Mouse (Mus musculus): ENCODE results near the gene Nav2. TPM values are rescaled to one million over a fixed set of nuclear protein-coding genes. Genes with fewer than 3 reads are reported as not detected.

Nav2 gene
- polyA plus RNA-seq, 1 experiment from 2014 or later, result 34.2 TPM

DNA sequence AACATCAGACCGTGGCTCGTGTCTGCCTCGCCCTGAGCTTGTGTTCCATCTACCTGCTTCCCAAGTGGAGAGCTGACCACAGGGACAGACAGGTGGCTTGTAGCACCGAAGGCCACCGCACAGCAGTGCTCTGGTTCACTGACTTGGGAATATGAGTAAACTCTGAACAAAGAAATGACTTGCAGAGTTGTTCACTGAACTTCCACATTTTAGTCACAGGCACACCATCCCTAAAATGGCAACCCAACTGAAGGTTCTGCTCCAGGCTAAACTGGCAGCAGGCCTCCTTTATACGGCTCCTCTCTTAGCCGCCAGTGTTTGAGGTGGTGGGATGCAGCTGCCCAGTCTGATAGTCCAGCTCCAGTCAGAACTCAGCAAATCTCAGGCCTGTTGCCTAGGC is 343.9 kb downstream of the Nav2 start:
- H3K4me1 ChIP-seq (ENCODE audit: control insufficient read depth, insufficient read depth, low read length), result peaks cover 40% of the 10 kb centered on the region
- H3K9ac ChIP-seq (ENCODE audit: low read length), result no peak overlapping the region
- ATAC-seq (replicated peaks; ENCODE audit: extremely low read depth, insufficient read depth, low FRiP score), result no peak
- H3K27ac ChIP-seq (ENCODE audit: low read length), result no peak overlapping the region
- no peaks in the 10 kb centered on the region for H3K36me3 ChIP-seq (ENCODE audit: control insufficient read depth, insufficient read depth)
- WGBS, result 88% methylated on average over 7 of the region's 7 CpGs
- H3K4me2 ChIP-seq (ENCODE audit: low read depth, low read length), result no peak overlapping the region
- no peak overlapping the region for H3K4me3 ChIP-seq (ENCODE audit: low read length)
- peaks cover under 1% of the 10 kb centered on the region; the same call in 1 of the 2 replicates for H3K27me3 ChIP-seq (ENCODE audit: control insufficient read depth, insufficient read depth, low read length)
- H3K9me3 ChIP-seq (replicated peaks; ENCODE audit: control insufficient read depth, low read length), result no peaks in the 10 kb centered on the region

DNA sequence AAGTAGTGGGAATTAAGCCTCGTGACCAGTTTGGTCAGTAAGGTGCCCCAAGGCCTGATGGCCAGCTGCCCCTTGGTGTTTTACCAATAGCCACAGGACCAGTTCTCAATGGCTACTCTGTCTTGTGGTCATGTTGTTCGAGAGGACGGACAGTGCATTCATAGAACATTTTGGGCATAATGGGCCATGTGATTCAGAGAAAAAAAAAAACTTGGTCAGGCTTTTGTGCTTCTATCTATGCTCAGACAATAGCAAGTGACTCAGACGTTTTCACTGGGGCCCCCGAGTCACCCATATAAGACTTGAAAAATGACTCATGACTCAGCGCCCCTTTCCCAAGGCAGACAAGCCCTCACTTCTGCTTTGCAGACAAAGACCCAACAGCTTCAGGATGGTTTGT is 344.4 kb downstream of the Nav2 start:
- H3K4me1 ChIP-seq (ENCODE audit: control insufficient read depth, insufficient read depth, low read length), result peaks cover 42% of the 10 kb centered on the region
- H3K9ac ChIP-seq (ENCODE audit: low read length), result no peak overlapping the region
- WGBS, result 68% methylated on average over 6 of the region's 6 CpGs

DNA sequence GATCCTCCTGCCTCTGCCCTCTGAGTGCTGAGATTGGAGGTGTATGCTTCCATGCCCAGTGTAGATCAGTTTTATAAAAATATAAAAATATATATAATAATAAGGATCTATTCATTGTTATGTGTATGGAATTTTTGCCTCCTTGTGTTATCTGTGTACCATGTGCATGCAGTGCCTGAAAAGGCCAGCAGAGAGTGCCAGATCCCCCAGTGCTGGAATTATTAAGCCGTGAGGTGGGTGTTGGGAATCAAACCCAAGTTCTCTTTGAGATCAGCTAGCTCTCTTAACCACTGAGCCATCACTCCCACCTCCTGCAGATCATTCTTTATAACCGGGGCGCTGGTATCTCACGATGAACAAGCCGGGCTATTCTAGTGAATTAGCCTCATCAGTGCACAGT is 346.5 kb downstream of the Nav2 start:
- Histone ChIP-seq H3K27me3 (ENCODE audit: control insufficient read depth, insufficient read depth, low read length) (no peaks in the 10 kb centered on the region), H3K4me2 (ENCODE audit: low read depth, low read length) (no peak overlapping the region)
- ATAC-seq (replicated peaks; ENCODE audit: extremely low read depth, insufficient read depth, low FRiP score), result no peak

More for the DNA sequence above, 344.4 kb downstream of the Nav2 start:
- H3K27me3 ChIP-seq (ENCODE audit: control insufficient read depth, insufficient read depth, low read length), result no peaks in the 10 kb centered on the region
- H3K27ac ChIP-seq (ENCODE audit: low read length), result no peak overlapping the region
- H3K36me3 ChIP-seq (ENCODE audit: control insufficient read depth, insufficient read depth), result no peaks in the 10 kb centered on the region
- no peak for ATAC-seq (replicated peaks; ENCODE audit: extremely low read depth, insufficient read depth, low FRiP score)
- no peak overlapping the region for H3K4me3 ChIP-seq (ENCODE audit: low read length)
- H3K9me3 ChIP-seq (replicated peaks; ENCODE audit: control insufficient read depth, low read length), result no peaks in the 10 kb centered on the region
- no peak overlapping the region for H3K4me2 ChIP-seq (ENCODE audit: low read depth, low read length)

DNA sequence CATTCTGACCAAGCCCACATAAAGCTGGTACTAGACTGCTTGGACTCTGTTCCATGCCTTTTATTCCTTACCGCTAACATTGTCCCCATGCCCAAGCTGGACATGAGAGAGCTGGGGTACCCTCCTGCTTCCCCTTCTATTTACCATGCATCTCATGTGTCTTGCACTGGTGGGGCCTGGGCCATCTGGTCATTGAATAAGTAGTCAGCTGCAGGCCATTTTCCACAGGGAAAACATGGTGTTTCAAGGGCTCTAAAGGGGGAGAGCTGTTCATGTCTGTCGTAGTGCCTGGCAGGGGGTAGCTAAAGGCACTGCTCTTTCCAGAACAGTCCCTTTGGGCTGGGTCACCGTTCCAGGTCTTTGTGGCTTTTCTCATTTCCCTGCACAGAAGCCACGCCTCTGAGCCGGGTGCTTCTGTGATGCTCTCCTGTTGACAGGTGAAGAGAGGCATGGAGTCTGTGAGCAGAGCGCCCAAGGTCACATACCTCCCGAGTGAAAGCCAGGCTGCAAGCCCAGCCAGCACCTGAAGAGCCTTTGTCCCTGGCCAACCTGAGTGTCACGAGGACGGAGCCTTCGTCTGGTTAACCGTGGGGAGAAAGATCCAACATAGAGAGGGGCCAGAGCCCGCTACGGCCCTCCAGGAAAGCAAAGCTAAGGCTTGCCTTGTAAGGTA is 348.9 kb downstream of the Nav2 start:
- Histone ChIP-seq H3K27me3 (ENCODE audit: control insufficient read depth, insufficient read depth, low read length) (no peaks in the 10 kb centered on the region), H3K9ac (ENCODE audit: low read length) (peak overlapping the region; percentile 31; the same call in 1 of the 2 replicates), H3K4me3 (ENCODE audit: low read length) (no peak overlapping the region), H3K36me3 (ENCODE audit: control insufficient read depth, insufficient read depth) (no peaks in the 10 kb centered on the region), H3K4me2 (ENCODE audit: low read depth, low read length) (no peak overlapping the region), H3K9me3 (replicated peaks; ENCODE audit: control insufficient read depth, low read length) (no peaks in the 10 kb centered on the region), H3K4me1 (ENCODE audit: control insufficient read depth, insufficient read depth, low read length) (peaks cover 38% of the 10 kb centered on the region), H3K27ac (ENCODE audit: low read length) (peak overlapping the region; percentile 89)
- 0 out of 2 replicates have a peak, but pooled peaks have one; percentile 56 for ATAC-seq (replicated peaks; ENCODE audit: extremely low read depth, insufficient read depth, low FRiP score)
- WGBS, result 56% methylated on average over 13 of the region's 13 CpGs

More for the DNA sequence above, 346.5 kb downstream of the Nav2 start:
- no peaks in the 10 kb centered on the region for H3K9me3 ChIP-seq (replicated peaks; ENCODE audit: control insufficient read depth, low read length)
- H3K9ac ChIP-seq (ENCODE audit: low read length), result no peak overlapping the region
- H3K27ac ChIP-seq (ENCODE audit: low read length), result no peak overlapping the region
- H3K4me1 ChIP-seq (ENCODE audit: control insufficient read depth, insufficient read depth, low read length), result peaks cover 26% of the 10 kb centered on the region
- H3K36me3 ChIP-seq (ENCODE audit: control insufficient read depth, insufficient read depth), result no peaks in the 10 kb centered on the region
- 92% methylated on average over 5 of the region's 5 CpGs for WGBS
- H3K4me3 ChIP-seq (ENCODE audit: low read length), result no peak overlapping the region

DNA sequence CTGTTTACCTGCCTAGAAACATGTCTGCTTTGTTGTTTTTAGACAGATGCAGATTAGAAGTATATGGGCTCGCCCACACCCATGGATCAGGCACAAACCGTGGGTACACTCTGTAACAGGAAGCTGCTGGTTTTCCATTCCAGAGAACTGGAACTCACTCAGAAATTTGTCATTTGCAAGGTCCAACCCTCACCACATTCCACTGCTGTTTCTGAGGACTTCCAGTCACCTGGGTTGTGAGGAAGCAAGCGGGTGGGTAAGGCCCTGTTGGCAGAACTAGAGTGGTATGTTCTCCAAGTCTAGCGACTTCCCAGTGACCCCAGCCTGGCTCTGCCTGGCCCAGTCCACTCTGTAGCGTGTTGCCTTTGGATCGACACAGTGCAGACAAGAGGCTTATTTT is 349.6 kb downstream of the Nav2 start:
- Histone ChIP-seq H3K9ac (ENCODE audit: low read length) (peak overlapping the region; percentile 31; the same call in 1 of the 2 replicates), H3K4me3 (ENCODE audit: low read length) (no peak overlapping the region), H3K36me3 (ENCODE audit: control insufficient read depth, insufficient read depth) (no peaks in the 10 kb centered on the region), H3K27ac (ENCODE audit: low read length) (peak overlapping the region; percentile 89), H3K4me1 (ENCODE audit: control insufficient read depth, insufficient read depth, low read length) (peaks cover 42% of the 10 kb centered on the region), H3K4me2 (ENCODE audit: low read depth, low read length) (no peak overlapping the region), H3K27me3 (ENCODE audit: control insufficient read depth, insufficient read depth, low read length) (no peaks in the 10 kb centered on the region), H3K9me3 (replicated peaks; ENCODE audit: control insufficient read depth, low read length) (no peaks in the 10 kb centered on the region)
- peak; percentile 34; the same call in 1 of the 2 replicates for ATAC-seq (replicated peaks; ENCODE audit: extremely low read depth, insufficient read depth, low FRiP score)
- WGBS, result 45% methylated on average over 6 of the region's 6 CpGs

DNA sequence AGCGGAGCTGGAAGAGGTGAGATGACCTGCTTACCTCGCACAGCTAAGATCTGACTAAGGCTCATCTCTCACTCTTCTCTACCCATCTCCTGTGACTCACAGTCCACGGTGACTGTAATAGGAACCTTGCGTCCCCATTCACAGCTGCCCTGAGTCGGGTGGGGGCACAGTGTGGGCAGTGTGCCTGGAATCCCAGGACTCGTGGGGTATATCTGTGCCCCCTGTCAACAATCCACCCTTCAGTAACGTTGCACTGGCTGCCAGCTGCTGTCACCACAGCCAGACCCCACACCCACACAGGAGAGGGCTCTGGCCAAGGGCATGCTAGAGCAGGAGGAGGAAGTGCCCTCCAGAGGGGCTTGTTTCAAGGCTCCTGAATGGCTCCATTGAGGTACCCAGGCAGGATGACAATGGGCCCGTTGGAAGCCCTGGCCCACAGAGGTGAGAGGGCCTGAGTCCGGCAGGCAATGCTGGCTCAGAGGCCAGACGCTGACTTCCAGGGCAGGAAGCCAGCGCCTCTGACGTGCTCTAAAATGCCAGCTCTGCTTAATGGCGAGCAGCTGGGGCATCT is 353.5 kb downstream of the Nav2 start:
- Histone ChIP-seq H3K36me3 (ENCODE audit: control insufficient read depth, insufficient read depth) (no peaks in the 10 kb centered on the region), H3K9me3 (replicated peaks; ENCODE audit: control insufficient read depth, low read length) (no peaks in the 10 kb centered on the region), H3K9ac (ENCODE audit: low read length) (peak overlapping the region; percentile 32; the same call in 1 of the 2 replicates), H3K4me2 (ENCODE audit: low read depth, low read length) (peak overlapping the region; percentile 41), H3K4me3 (ENCODE audit: low read length) (no peak overlapping the region), H3K27me3 (ENCODE audit: control insufficient read depth, insufficient read depth, low read length) (no peaks in the 10 kb centered on the region), H3K4me1 (ENCODE audit: control insufficient read depth, insufficient read depth, low read length) (peaks cover 50% of the 10 kb centered on the region), H3K27ac (ENCODE audit: low read length) (peak overlapping the region; percentile 72)
- WGBS, result 47% methylated on average over 13 of the region's 13 CpGs
- ATAC-seq (replicated peaks; ENCODE audit: extremely low read depth, insufficient read depth, low FRiP score), result peak; percentile 73

DNA sequence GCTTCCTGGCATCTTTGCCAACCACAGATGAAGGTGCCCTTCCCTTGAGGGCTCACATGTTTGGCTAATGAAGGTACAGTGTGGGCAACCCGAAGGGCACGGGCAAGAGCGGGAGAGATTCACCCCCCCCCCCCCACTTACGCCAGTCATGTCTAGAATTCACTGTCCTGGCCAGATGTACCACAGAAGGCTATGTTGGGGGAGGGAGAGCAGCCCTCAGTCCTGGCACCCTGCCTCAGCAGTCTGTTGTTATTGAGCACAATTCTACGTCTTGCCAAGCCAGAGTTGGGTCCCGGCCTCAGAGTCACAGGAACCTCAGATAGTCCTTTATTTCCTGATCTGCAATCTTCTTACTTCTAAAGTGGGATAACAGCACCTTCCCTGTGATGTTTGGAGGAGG is 357.9 kb downstream of the Nav2 start:
- Histone ChIP-seq H3K36me3 (ENCODE audit: control insufficient read depth, insufficient read depth) (no peaks in the 10 kb centered on the region), H3K9me3 (replicated peaks; ENCODE audit: control insufficient read depth, low read length) (no peaks in the 10 kb centered on the region), H3K4me3 (ENCODE audit: low read length) (no peak overlapping the region), H3K27ac (ENCODE audit: low read length) (peak overlapping the region; percentile 94), H3K4me2 (ENCODE audit: low read depth, low read length) (no peak overlapping the region), H3K9ac (ENCODE audit: low read length) (no peak overlapping the region), H3K27me3 (ENCODE audit: control insufficient read depth, insufficient read depth, low read length) (no peaks in the 10 kb centered on the region), H3K4me1 (ENCODE audit: control insufficient read depth, insufficient read depth, low read length) (peaks cover 52% of the 10 kb centered on the region)
- WGBS, result 44% methylated on average over 6 of the region's 6 CpGs
- ATAC-seq (replicated peaks; ENCODE audit: extremely low read depth, insufficient read depth, low FRiP score), result peak; percentile 46; the same call in 1 of the 2 replicates

DNA sequence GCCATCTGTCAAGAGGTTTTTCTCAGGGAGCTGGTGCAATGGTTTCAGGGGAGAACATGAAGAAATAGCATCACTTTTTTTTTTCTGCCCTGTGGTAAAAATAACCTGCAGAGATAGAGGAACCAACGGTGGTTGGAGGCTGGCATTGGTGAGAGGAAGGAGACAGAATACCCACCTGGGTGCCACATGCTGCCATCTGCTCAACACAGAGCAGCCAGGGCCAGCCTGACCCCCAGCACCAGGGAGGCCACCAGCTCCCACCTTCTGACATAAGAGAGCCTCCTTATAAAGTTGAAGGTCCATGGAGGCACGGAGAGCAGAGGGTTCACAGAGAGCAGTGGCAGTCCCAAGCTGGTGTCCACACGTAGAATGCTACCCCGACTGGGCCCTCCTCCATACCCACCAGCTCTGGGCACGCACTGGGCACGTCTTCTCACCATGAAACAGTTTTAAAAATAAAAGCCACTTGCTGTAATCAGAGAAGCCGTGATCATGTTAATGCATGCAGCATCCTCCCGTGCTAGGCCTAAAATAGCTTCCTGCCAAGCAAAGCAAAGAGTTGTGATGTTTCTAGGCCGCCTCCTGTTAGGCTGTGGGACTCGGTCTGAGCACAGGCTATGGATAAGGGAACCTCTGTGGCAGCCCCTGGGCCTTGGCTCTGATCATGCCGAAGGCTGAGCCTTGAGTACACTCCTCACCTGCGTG is 359.3 kb downstream of the Nav2 start:
- Histone ChIP-seq H3K27ac (ENCODE audit: low read length) (peak overlapping the region; percentile 94), H3K4me3 (ENCODE audit: low read length) (no peak overlapping the region), H3K9me3 (replicated peaks; ENCODE audit: control insufficient read depth, low read length) (no peaks in the 10 kb centered on the region), H3K36me3 (ENCODE audit: control insufficient read depth, insufficient read depth) (no peaks in the 10 kb centered on the region), H3K9ac (ENCODE audit: low read length) (peak overlapping the region; percentile 41; the same call in 1 of the 2 replicates), H3K27me3 (ENCODE audit: control insufficient read depth, insufficient read depth, low read length) (no peaks in the 10 kb centered on the region), H3K4me1 (ENCODE audit: control insufficient read depth, insufficient read depth, low read length) (peaks cover 42% of the 10 kb centered on the region), H3K4me2 (ENCODE audit: low read depth, low read length) (peak overlapping the region; percentile 42)
- WGBS, result 42% methylated on average over 12 of the region's 12 CpGs
- peak; percentile 77; the same call in 1 of the 2 replicates for ATAC-seq (replicated peaks; ENCODE audit: extremely low read depth, insufficient read depth, low FRiP score)

Measured in heart, embryonic 16.5 days (tissue).